Mouse (Mus musculus): ENCODE measurements at regions not wholly inside any gene's neighbourhood (a gene's known extent, or its start where the extent isn't known, plus 50 kb on each side); places are given as distances from the start of the nearest gene placed in this dataset.

DNA sequence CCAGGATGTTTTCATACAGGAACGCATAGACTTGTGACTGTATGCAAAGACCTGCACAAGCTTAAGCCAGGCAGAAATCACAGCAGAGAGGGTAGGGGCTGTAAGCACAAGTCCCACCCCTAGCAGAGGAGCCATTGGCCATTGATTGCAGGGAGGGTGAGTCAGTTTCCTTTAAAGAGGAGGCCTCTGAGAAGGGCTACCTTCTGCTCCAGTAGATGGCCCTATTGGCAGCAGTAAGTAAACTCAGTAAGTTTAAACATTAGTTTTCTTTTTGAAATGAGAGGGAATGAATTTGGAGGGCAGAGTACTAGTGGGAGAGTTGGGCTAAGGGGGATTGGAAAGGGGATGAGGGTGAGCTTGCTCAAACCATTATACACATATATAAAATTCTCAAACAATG, 98.5 kb upstream of the Ercc6l2 start:
- TF ChIP-seq CTCF (IDR thresholded peaks at IDR 0.05; ENCODE audit: extremely low read depth, insufficient read length, insufficient replicate concordance, low read depth, low read length) (no peak), POLR2A (IDR thresholded peaks at IDR 0.05; ENCODE audit: low read depth, low read length) (no peak)

Data from small intestine, adult 2 months (tissue).